Mouse (Mus musculus) urinary bladder, postnatal 4 days (tissue): Measurements from ENCODE around the gene 0610040J01Rik.
"Not testable (repeated sequence)": the region's sequence is repeated elsewhere in the genome, so short reads cannot be mapped to it uniquely, and the experiment has no call there.

Experiments used
- DNase-seq, 2 experiments: peaks; one replicate each; pipeline ENCODE4 v3.0.0; 2021 to 2022; ENCODE audit warnings: low spot score in 2 of 2

0610040J01Rik gene

DNA sequence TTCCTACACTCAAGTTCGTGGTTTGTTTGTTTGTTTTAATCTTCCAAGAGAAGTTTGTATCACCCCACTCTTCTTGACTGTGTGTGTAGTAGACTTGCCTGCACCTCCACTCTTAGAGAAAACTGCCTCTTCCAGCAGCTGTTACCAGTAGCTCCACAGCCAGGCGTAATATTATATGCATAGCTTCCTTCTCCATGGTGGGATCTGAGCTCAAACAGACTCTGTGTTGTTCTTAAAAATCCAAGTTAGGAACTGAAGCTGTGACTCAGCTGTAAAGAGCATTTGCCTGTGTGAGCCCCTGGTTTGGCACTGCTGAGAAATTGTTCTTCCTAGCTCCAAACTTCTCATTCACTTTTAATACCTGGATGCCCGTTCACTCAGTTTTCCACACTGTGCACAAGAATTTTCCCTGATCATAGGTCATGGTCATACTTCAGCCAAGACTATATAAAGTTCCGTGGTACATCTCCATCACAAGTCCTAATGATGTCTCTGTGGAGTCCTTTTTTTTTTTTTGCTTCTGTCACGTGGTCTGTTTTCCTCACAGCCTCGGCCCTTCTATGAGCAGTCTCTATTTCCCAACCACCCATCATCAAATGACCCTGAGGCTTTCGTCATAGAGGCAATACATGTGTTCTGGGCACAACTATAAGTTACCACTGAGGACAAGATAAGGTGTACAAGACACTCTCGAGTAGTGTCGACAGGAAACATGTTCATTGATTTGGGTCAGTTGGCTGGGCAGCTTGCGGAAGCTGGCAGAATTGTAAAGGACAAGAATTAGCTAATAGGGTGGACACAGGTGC, 16.4 kb downstream of the 0610040J01Rik start:
- no peak for DNase-seq

DNA sequence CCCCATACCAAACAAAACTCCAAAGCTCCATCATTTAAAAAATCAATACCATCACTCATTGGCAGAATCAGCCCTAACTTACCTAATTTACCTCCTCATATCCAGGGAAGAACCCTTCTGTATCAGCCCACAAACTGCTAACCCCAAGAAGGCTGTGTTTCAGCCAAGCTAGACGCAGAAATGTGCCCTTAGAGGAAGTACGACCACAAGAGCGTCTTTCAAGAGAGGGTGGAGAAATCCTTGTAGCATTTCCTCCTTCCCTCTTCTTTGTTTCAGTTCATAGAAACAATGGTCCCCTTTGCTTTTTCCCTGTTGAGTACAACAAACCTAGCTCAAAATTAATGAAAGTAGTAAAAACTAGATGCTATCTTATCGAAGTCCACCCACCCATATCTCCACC, 18.9 kb downstream of the 0610040J01Rik start:
- no peak for DNase-seq

DNA sequence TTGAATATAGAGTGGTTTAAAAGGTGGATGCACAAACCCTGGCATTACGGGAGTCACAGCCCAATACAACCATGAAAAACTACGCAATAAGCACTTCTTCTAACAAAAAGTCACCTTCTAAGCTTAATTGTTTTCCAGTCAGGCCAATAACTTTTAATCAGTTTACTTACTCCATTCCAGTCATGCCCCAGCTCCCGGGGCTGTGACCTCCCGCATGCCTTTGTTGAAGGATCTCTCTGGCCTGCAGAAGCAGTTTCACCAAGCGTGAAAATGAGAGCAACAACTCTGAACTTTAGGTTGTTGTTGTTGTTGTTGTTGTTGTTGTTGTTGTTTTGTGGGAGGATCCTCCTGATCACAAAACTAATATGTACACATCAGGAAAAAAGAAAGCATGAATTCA, 21.8 kb downstream of the 0610040J01Rik start:
- no peak for DNase-seq

DNA sequence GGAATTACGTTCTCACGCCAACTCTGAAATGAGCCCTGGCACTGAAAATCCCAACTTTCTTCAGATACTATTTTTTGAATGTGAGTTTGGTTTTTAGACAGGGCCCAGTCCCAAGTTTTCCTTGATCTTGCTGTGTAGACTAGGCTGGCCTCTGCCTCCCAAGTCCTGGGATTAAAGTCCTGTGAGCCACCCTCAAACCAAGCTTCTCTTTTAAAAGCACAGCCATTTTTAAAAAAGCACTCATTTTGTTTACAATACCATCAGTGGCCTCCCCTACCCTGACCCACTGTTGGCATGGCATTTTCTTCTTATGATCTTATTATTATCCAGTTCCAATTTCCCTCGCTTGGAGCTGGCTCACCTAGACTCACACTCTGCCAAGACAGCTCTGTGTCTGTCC, 22.3 kb downstream of the 0610040J01Rik start:
- DNase-seq, result no peak

DNA sequence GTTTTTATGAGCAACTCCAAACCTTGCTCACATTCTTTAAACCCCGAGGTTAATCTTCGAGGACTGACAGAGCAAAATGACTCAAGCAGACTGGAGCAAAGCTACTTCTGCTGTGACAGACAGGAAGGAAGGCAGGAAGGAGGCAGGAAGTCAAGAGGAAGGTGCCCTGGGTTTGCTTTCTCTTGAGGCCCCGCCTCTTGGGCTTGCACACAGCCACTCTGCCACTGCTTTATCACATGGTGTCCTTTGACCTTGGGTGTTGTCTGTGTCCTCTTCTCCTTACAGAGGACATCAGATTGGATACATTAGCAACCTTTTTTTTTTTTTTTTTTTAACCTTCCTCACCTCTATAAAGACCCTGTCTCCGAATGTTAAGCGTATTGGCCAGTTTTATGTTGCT, 25.0 kb downstream of the 0610040J01Rik start:
- DNase-seq, result no peak

DNA sequence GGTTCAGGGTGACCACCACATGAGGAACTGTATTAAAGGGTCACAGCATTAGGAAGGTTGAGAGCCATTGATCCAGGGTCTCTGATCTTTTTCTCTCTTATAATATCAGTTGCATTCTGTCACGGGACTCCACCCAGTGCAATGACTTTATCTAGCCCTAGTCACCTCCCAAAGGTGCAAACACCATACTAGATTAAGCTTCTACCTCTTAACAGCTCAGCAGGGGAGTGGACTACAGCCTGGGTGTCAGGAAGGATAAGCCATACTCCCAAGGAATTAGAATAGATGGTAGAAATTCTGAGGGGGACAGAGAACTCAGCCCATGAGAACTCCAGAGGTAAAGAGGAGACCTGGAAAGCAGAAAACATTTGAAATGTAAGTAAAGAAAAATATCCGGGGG, 25.7 kb downstream of the 0610040J01Rik start:
- no peak for DNase-seq

DNA sequence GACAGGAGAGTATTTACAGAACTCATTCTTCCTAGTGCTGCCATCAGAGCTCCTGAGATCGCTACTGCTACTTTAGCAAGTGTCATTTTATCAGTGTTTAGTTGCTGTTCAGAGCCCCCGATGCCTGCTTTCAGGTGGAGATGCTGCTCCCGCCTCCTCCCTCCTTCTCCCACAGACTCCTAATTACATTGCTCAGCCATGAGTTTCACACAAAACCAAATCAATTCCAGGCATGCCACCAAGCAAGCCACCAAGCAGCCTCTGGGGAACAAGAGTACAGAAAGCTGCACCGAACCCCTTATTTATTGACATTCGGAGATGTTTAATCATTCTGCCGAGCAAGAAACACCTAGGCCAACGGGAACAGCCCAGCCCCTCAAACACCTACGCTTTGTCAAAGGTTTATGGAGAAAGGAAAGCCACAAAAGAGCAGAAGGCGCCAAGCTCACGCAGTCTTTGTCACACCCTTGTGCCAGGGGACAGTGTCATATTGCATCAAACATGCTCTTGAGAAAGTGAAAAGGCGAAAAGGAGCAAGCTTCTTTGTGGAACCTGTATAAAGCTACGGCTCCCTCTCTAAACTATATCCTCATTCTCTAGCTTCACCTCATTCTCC, 27.7 kb downstream of the 0610040J01Rik start:
- DNase-seq, result no peak

DNA sequence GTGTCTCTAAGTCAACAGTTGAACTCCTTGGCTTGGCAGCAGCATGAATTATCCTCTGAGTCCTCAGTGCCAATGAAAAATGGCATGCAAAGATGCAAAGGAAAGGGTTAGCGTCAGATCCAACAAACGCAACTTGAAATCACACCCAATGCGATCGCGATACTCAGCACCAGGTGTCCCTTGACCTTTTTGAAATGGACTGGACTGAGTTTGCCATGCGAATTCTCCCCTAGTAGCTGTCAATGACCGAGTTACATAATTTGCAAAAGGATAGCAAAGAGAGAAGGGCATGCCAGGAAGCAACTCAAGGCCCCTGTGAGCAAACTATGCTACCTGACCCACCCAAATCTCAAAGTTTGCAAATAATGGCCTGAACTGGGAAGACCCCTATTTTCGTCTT, 34.9 kb downstream of the 0610040J01Rik start:
- DNase-seq, result no peak

DNA sequence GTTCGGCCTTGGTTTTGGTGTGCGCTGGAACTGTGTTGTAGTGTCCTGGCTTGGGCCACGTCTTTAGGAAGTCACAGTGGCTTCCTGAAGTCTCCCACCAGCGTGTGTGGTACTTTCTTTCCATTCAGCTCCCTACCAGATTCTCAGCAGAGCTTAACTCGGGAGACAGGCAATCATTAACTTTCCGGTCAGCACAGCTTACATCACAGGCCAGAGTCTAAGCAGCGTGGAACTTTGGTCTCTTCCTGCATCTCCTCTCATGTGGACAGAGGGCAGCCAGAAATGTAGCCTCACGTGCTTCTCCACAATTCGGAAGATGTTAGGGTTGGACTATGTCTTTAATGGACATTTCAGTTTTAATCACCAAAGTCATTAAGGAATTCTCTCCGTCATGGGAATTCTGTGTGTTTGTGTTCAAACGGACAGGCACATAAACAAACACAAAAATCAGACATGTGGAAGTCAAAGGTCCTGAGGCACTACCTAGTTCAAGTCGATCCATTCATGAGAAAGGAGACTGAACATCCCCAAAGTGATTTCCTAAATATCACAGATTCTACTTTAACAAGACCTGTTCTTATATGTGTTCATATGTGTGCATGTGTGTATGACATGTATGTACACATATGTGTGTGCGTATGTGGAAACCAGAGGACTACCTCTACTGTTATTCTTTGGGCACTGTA, 35.5 kb downstream of the 0610040J01Rik start:
- no peak for DNase-seq

DNA sequence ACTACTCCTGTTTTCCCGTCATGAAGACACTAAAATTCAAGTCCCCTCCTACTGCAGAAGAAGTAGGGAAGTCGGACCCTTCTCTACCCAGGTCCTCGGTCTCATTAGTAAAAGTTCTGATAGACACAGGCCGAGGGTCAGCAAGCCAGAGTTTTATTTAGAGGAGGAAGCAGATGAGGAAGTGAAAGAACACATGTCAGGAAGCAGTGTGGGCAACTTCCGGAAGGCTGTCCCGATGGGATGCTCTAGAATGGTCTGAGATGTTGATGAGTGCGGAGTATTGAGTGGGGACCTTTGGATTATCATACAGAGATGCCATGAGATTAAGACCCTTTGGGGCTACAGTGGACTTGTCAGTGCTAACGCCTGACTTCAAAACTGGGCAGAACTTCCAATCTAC, 46.7 kb downstream of the 0610040J01Rik start:
- DNase-seq, result no peak

DNA sequence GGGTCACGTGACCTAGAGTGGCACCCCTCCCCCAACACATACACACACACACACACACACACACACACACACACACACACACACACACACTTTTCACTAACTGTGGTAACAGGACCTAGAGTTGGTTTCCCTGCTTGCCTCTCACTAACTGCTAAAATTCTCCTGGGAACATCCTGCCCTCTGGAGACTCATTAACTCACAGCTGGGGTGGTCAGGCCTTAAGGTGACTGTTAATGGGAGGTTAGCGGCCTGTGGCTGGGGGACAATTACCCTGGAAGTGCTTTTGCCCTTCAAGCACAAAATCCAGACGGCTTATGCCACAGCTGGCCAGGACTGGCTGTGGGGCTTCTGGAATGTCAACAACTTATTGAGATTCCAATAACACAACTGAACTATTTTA, 55.3 kb downstream of the 0610040J01Rik start:
- no peak for DNase-seq

DNA sequence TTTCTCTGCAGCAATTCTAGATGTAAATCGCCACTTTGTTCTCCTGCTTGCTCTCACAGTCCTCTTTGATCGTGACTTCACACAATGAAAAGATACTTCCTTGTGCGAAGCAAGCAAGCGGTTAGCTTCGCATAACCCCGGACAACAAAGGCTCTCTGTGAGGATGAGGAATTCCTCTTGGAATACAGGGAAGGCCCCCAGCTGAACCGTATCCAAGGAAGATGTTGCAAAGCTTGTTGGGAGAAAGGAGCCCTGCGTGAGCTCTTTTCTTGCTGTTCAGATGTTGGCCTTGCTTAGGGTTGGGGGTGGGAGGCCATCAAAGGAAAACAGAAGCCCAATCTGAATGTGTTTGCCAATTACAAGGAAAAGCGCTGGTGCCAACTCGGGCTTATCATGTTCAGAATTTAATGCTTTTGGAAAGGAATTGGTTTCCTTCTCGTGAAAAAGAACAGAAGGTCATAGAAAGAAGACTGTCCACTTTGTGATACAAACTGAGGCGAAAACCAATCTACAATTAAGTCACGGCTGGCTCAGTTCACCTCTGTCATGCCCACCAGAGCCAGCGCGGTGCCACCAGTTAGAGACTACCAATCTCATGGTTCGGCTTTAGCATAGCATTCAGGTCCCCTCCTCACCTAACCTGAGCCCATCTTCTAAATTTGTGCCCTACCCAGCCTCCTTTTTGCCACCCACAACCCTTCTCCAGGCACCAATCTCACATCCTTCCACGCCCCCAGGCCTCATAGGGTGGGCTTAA, 60.2 kb downstream of the 0610040J01Rik start:
- DNase-seq, result no peak

DNA sequence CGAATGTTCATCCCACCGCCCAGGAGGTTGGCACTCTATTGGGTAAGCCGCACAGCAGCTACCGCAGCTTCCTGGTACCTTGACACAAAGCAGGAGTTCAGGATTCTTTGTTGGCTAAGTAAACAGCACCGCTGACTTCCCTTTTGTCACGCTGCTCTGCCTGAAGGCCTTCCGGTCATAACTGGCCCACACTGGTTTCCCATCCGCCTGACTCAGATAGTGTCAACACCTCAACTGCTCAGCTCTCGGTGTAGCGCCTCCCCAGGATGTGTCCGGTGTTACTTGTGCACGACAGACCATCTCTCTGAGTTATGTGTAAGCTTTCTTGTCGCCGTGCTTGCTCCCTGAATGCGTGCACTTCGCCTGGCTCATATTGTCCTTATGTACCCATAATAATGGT, 62.7 kb downstream of the 0610040J01Rik start:
- DNase-seq, result no peak

DNA sequence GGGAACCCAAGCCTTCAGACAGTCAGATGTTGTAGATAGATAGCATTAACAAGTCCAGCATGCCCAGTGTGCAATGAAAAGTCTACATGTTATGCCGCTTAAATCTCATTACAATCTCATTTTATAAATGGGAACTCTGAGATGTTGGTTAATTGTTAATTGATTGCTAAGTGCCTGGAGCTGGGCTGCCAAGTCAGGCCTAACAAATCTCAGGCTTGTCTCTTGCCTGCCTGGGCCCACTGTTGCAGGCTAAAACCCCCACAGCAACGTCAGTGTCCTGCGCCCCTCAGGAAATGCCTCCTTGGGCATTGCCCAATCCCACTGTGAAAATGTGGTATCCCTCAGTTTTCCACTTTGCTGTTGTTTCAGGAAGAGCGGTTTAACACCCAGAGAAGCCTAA, 63.9 kb downstream of the 0610040J01Rik start:
- DNase-seq, result no peak

DNA sequence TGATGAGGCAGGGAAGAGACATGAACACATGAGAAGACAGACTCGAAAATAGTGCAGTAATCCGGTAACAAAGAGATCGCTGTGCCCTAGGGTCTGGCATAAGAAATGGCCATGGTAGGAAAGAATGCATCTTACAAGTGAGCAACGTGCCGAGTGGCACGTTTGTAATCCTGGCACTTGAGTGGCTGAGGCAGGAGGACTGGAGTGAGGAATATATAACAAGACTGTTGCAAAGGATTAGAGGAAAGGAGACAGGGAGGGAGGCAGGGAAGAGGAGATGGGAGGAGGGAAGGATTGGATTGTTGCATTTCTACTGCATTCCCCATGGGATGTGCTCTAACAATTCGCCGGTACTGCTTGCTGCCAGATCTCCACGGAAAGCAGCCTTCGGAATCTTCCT, 66.9 kb downstream of the 0610040J01Rik start:
- DNase-seq, result no peak

DNA sequence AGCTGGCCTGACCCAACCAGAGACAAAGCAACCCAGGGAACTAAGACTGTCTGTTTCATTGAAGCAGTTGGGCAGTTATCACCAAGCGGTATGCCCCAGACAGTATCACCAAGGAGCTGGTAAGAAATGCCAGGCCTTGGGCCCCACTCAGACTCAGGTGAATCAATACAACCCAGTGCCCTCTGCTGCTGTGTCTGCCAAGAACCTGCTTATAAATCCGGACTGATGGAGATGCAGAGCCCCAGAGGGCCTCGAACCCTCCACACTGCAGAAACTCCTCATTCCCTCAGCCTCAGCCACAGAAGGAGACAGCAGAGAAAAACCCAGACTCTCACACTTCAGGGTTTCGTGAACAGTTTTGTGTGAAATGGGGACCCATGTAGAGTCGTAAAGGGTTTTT, 74.1 kb downstream of the 0610040J01Rik start:
- no peak for DNase-seq

DNA sequence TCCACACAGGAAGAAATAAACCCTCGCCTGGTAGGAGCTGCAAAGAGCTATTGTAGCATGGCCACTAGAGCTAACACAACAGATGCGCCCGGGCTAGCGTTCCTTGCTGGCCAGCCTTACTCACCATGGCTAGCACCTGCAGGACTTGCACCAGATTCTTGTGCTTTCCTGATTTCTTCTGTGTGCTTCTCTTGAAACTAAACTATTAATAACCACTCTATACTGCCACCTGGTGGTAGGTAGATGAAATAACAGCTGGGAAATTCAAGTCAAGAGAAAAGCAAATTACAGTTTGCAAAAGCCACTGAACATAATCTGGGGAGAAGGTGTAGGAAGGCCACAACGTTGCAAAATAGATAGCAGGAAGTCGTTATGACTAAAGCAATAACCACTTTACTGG, 74.5 kb downstream of the 0610040J01Rik start:
- no peak for DNase-seq

DNA sequence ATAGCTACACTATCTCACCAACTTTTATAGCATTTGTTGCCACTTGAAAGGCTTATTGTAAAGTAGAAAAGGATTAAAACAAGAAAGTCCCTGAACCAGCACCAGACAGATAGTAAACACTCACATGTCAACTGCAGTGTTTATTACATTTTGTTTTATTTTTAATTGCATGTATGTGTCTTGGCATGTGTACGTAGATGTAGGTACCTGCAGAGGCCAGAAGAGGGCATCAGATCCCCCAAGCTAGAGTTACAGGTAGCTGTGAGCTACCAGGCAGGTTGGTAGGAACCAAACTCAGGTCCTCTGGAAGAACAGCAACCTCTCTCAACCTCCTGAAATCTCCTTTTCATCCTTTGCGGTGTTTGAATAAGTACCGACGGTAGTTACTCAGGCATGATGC, 74.9 kb downstream of the 0610040J01Rik start:
- DNase-seq, result no peak

DNA sequence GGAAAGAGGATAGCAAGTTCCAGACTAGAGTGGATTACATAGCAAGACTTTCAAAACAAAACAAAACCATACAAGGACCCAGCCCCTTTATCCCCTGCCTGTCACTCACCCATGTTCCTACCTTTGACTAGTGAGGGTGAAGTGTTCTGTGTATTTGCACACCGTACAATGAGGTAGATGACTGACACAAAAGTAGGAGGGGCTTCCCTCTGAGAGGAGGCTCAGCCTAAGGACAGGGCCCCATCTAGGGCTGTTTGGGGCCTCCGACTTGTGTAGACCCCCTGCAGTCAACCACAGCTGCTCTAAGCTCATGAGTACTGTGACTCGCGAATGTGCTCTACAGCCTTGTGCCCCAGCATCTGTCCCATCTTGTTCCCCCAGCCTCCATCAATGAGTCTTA, 79.1 kb downstream of the 0610040J01Rik start:
- DNase-seq, result no peak

DNA sequence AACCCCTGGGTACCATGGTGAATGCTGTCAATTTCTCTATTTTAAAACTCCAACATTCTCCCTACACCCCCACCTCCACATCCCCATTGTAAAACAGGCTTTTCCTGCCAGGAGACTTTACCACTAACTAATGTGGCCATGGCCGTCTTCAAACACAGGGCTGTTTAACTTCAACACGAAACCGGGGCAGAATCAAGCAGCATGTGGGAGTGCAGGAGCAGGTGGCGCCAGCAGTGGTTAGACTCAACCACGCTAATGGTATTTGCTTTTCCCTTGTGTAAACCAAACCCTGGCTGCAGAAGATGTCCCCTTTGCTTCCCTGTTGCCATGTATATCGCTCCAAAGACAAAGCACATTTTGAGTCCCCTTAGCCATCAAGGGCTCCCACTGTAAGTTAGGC, 79.7 kb downstream of the 0610040J01Rik start:
- DNase-seq, result no peak

DNA sequence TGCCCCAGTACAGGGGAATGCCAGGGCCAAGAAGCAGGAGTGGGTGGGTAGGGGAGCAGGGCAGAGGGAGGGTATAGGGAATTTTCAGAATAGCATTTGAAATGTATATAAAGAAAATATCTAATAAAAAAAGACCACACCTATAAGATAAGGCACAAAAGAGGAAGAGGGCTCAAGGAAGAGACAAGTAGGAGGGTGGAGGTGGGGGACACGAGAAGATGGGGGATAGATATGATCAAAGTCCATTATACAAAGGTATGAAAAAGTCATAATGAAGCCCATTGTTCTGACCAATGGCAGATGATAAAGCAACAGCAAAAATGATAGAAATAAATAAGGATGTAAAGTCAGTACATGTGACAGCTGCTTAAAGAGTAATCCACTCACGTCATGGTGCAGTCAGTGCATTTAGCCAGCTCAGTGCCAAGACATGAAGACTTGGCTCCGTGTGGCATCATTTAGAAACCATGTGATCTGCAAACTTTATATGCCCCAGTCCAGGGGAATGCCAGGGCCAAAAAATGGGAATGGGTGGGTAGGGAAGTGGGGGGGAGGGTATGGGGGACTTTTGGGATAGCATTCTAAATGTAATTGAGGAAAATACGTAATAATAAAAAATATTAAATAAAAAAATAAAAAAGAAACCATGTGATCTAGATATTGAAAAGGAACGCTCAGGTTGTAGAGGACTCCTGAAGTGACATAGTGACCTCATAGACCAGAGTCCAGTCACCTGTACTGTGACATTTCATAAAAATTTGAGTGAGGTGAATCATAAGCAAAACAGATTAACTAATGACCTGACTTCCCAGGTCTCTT, 85.0 kb downstream of the 0610040J01Rik start:
- DNase-seq, result not testable (repeated sequence)

DNA sequence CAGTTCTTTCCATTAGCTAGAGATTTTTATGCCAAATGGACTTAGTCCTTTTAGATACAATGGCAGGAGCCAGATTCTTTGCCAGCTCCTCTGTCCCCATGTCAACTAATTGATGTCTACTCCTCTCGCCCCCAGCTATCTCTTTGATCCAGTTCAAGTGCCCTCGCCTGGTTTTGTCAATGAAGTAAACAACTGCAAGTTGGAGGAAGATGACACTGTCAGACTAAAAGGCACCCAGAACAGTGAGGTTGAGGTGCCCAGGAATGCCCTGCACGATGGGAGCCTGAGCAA, 85.6 kb downstream of the 0610040J01Rik start:
- DNase-seq, result no peak
